Mouse (Mus musculus) naive thymus-derived CD4-positive, alpha-beta T cell, adult 5 months (primary cell): Measurements from ENCODE around the gene S1pr2. TPM values are rescaled to one million over a fixed set of nuclear protein-coding genes. Genes with fewer than 3 reads are reported as not detected.

Source experiments
- polyA plus RNA-seq: library from polyadenylated mRNA; unstranded; fragments of 100-300 nt; shearing (Covaris generic); gene quantifications from one replicate; pipeline ENCODE4 v1.2.1, GENCODE M21; 2017

S1pr2 gene
- 2.3 TPM for polyA plus RNA-seq

DNA sequence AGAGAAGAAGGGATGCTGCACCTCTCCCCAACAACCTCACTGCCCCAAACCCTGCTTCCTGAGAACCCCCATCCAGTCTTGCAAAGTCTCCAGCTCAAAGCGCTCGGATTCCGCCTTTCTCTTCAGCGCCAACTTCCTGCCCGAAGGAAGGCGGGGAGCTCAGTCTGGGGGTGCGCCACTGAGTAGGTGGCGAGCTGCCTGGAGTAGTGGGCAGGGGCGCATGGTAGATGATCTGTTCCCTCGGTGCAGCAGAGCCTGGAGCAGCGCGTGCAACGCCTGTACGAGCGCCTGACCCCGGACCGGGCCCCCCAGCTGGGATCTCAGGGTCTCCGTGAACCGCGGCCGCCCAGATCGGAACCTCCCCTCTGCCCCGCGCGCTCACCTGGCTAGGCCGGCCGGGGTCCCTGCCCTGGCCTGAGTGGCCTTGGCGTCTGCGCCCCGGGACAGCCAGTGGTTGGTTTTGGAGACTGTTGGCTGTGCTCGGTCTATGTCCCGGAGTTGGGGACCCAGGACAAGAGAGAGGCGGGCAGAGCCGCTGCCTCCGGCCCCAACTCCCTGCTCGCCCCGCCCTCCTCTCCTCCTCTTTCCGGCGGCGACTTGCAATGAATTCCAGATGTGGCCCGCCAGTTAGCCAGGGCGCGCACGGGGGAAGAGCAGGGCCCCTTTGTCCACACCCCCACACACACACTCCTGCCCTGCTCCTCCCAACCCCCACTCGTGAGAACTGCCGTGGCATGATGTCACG, at the start of gene S1pr2:
TSS of gene S1pr2 (minus strand) at position 566 of the 745 bp plus-strand sequence.

DNA sequence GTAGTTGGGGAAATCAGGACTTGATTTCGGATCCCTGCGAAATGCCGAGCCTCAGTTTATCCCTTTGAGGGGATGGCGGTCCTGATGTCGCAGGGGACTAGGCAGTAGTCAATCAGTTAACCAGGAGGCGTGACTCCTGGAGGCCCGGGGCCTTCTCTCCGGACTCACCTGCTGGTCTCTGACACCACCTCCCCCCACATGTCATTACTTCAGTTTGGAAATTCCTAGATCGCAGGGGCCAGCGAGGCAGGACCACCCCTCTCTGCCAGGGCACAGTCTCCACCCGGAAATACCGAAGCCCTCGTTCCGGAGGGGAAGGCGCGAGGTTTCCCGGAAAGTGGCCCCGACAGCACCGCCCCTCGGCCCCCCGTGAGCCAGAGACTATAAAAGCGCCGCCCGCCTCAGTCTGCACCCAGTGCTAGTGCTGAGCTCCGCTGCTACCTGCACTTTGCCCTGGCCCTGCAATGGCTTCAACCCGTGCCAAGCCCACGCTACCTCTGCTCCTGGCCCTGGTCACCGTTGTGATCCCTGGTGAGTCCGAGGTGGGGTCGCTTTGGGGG, 39.1 kb upstream of the S1pr2 start, which contains the start of gene Icam1:
TSS of gene Icam1 (plus strand) at position 415 of the 560 bp plus-strand sequence.

DNA sequence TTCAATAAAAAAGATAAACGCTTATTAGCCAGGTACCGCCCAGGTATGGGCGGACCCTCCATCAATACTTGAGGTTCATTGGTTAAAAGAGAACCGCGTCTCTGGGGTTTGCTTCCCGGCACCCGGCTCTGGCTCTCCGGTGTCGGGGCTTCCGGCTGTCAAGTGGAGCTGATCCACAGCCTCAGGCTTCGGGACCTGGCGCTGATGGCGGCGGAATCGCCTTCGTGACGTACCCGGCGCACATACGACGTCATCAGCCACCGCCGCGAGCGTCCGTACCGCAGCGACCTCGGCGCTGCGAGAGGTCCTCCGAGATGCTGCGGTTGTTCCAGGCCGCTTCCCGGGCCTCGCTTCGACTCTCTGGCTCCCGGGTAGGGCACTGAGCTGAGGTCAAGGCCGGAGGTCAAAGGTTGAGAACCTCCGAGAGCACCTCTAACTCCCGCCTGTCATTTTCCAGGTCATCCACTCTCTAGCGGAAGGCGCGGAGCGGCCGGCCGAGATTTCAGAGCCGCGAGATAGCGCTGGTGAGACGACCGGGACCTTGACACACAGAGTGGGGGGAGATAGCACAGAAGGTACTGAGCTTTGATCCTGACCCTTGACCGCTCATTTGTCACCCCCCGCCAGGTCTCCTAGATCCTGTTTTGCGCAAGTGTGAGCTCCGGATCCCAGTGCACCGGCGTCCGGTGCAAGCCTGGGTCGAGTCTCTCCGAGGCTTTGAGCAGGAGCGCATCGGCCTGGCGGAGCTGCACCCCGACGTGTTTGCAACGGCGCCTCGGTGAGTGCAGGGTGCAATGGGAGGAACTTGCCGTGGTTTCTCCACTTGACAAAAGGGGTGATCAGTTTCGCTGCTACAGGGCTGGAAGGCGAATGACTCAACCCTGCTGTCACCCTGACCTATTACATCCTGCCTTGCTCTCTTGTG, 26.3 kb upstream of the S1pr2 start, which contains the start of gene Mrpl4:
TSS of gene Mrpl4 (plus strand) at position 112 of the 925 bp plus-strand sequence.

GRCm38 (mm10) chr9:20959430-20959938, 17.1 kb downstream of the S1pr2 start, which contains the start of gene Dnmt1:
Gene Dnmt1 (minus strand): TSS chr9:20959888.

Other genes with a start within 250 kb of the S1pr2 start
- 0.31 TPM for gene Olfm2, start 230.4 kb downstream of the S1pr2 start, polyA plus RNA-seq
- gene Col5a3, start 161.7 kb downstream of the S1pr2 start, polyA plus RNA-seq = not detected
- gene Rdh8, start 158.3 kb downstream of the S1pr2 start, polyA plus RNA-seq = not detected
- 25.8 TPM for gene A230050P20Rik, start 108.1 kb downstream of the S1pr2 start, polyA plus RNA-seq
- 5.3 TPM for gene Angptl6, start 97.1 kb downstream of the S1pr2 start, polyA plus RNA-seq
- 106 TPM for gene Ppan, start 88.6 kb downstream of the S1pr2 start, polyA plus RNA-seq
- gene Eif3g, start 78.2 kb downstream of the S1pr2 start, polyA plus RNA-seq = 303 TPM
- 75.5 TPM for gene Dnmt1, start 16.9 kb downstream of the S1pr2 start, polyA plus RNA-seq
- gene Mrpl4, start 26.0 kb upstream of the S1pr2 start, polyA plus RNA-seq = 96.9 TPM
- 31.7 TPM for gene Icam1, start 39.2 kb upstream of the S1pr2 start, polyA plus RNA-seq
- gene Icam4, start 52.6 kb upstream of the S1pr2 start, polyA plus RNA-seq = 0.56 TPM
- not detected for gene Icam5, start 55.3 kb upstream of the S1pr2 start, polyA plus RNA-seq
- not detected for gene Zglp1, start 90.3 kb upstream of the S1pr2 start, polyA plus RNA-seq
- gene Gm49373, start 96.3 kb upstream of the S1pr2 start, polyA plus RNA-seq = 0.44 TPM
- gene Fdx1l, start 96.8 kb upstream of the S1pr2 start, polyA plus RNA-seq = 35.4 TPM
- gene Gm38431, start 115.2 kb upstream of the S1pr2 start, polyA plus RNA-seq = 2.2 TPM
- 64.1 TPM for gene Raver1, start 115.2 kb upstream of the S1pr2 start, polyA plus RNA-seq
- gene Tyk2, start 154.5 kb upstream of the S1pr2 start, polyA plus RNA-seq = 47.8 TPM
- 278 TPM for gene Cdc37, start 173.2 kb upstream of the S1pr2 start, polyA plus RNA-seq
- gene Pde4a, start 188.9 kb upstream of the S1pr2 start, polyA plus RNA-seq = 0.35 TPM